Mouse (Mus musculus) lung, adult 2 months (tissue): Measurements from ENCODE around the gene Fbxl17.

Experiments used
- CTCF ChIP-seq: fragments of 200-500 bp; IDR thresholded peaks from 2 replicates; pipeline ENCODE4 v1.5.1; 2011; ENCODE audit warnings: mild to moderate bottlenecking, low read length, control low read depth; ENCODE audit not compliant: insufficient read depth
- POLR2A ChIP-seq: fragments of 200-500 bp; IDR thresholded peaks from 2 replicates; pipeline ENCODE4 v1.6.1; 2011; ENCODE audit warnings: low read depth, mild to moderate bottlenecking, control low read depth, low read length, borderline replicate concordance; ENCODE audit errors: extremely low read depth

- TF ChIP-seq CTCF (no peak), POLR2A (no peak)
Observed at GRCm38 (mm10) chr17:63223675-63224074, 276.1 kb downstream of the Fbxl17 start.
